Mouse (Mus musculus) intestine, embryonic 16.5 days (tissue): ENCODE results near the gene Grid2. TPM values are rescaled to one million over a fixed set of nuclear protein-coding genes. Genes with fewer than 3 reads are reported as not detected.

Experiments used
- ATAC-seq: fragments of 200-750 bp; cut with Nextera tagmentation; 2 replicates; pipeline ENCODE4 v1.8.0; 2017; ENCODE audit warnings: moderate TSS enrichment, moderate library complexity
- H3K27ac ChIP-seq: fragments of 300-500 bp; sonication (generic); 2 replicates; pipeline ENCODE4 v1.5.1; 2014; ENCODE audit warnings: mild to moderate bottlenecking, low read length
- H3K27me3 ChIP-seq: fragments of 300-500 bp; sonication (generic); replicated peaks from 2 replicates; pipeline ENCODE4 v1.6.1; 2014; ENCODE audit warnings: low read length, control low read depth, mixed read lengths; ENCODE audit not compliant: control insufficient read depth, insufficient read depth
- H3K36me3 ChIP-seq: fragments of 300-500 bp; sonication (generic); 2 replicates; pipeline ENCODE4 v1.6.1; 2014; ENCODE audit warnings: low read length, control low read depth; ENCODE audit not compliant: control insufficient read depth, insufficient read depth
- H3K4me1 ChIP-seq: fragments of 300-500 bp; sonication (generic); 2 replicates; pipeline ENCODE4 v1.6.1; 2014; ENCODE audit warnings: low read length, control low read depth, mixed read lengths; ENCODE audit not compliant: control insufficient read depth, insufficient read depth
- H3K4me2 ChIP-seq: fragments of 300-500 bp; sonication (generic); 2 replicates; pipeline ENCODE4 v1.6.1; 2014; ENCODE audit warnings: low read depth, low read length, control low read depth
- H3K4me3 ChIP-seq: fragments of 300-500 bp; sonication (generic); 2 replicates; pipeline ENCODE4 v1.5.1; 2014; ENCODE audit warnings: mild to moderate bottlenecking, low read length
- H3K9ac ChIP-seq: fragments of 300-500 bp; sonication (generic); 2 replicates; pipeline ENCODE4 v1.6.1; 2014; ENCODE audit warnings: low read depth, low read length
- H3K9me3 ChIP-seq: fragments of 300-500 bp; sonication (generic); 2 replicates; pipeline ENCODE4 v1.6.1; 2016; ENCODE audit warnings: low read length, control low read depth; ENCODE audit not compliant: control insufficient read depth
- WGBS: fragments of 180-500 bp; shearing (Covaris S2); extraction: QIAGEN DNeasy Blood & Tissue Kit; methylation state at CpG from one replicate; pipeline ENCODE4 v1.1.7; 2014; 5-methylcytosine and 5-hydroxymethylcytosine counted together
- polyA plus RNA-seq: library from polyadenylated mRNA; unstranded; fragments of >200 nt; fragmentation: Nextera tagmentation; extraction: Ambion mirVana; gene quantifications from 2 replicates; pipeline ENCODE4 v1.2.1, GENCODE M21; 2015

Grid2 gene
- polyA plus RNA-seq, 1 experiment from 2014 or later: 0.43 TPM

DNA sequence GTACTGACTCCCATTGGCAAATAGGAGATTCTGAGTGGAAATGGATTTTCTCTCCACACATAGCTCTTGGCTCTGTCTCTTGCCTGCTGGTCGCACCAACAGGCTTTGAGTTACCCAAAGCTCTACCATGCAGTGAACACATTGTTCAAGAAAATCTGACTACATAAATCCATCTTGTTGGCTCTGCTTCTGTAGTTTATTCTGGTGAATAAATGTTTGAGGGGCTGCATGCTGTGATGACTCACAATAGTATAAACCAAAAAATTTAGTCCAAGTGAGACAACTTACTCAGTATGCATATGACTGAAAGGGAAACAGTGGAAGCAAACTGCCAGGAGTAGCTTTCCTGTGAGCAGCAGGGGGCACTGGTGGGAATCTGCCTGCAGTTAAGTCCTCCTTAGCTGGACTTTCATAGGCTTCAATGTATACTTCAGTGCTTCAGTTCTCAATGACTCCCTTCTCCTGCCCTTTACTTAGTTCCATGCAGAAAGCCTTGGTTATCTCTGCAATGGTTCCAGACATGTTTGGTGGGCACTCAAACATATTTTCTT lies 125.5 kb downstream of the Grid2 start:
- Histone ChIP-seq H3K9me3 (no peaks in the 10 kb centered on the region), H3K36me3 (no peaks in the 10 kb centered on the region), H3K4me3 (no peak overlapping the region), H3K27me3 (no peaks in the 10 kb centered on the region), H3K4me1 (no peaks in the 10 kb centered on the region), H3K27ac (no peak overlapping the region), H3K9ac (no peak overlapping the region), H3K4me2 (no peak overlapping the region)
- no peak for ATAC-seq
- WGBS: 71% methylated on average over 1 of the region's 1 CpGs

DNA sequence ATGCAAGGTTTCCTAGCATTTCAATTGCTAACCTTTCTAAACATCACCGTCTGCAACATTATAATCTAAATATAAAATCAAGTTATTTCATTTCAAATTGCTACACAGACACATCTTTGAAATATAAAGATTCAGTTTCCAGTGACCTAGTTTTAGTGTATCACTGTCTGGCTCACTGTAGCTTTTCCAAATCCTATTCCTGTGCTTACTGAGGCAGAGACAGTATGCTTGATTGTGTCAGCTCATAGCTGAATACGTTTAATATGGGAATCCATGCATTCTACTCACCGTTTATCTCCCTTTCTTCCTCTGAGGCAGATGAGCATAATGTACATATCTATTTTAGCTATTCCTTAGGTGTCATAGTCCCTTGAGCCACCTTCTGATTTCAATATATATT lies 146.0 kb downstream of the Grid2 start:
- ATAC-seq: no peak
- no peaks in the 10 kb centered on the region for H3K9me3 ChIP-seq
- no peak overlapping the region for H3K9ac ChIP-seq
- no peak overlapping the region for H3K27ac ChIP-seq
- H3K4me2 ChIP-seq: no peak overlapping the region
- no peaks in the 10 kb centered on the region for H3K4me1 ChIP-seq
- H3K36me3 ChIP-seq: no peaks in the 10 kb centered on the region
- H3K27me3 ChIP-seq: no peaks in the 10 kb centered on the region
- H3K4me3 ChIP-seq: no peak overlapping the region
- WGBS: 80% methylated on average over 3 of the region's 3 CpGs

GRCm38 (mm10) chr6:63417534-63417933 lies 161.9 kb downstream of the Grid2 start:
- no peaks in the 10 kb centered on the region for H3K36me3 ChIP-seq
- WGBS: 89% methylated on average over 1 of the region's 1 CpGs
- no peak overlapping the region for H3K4me2 ChIP-seq
- H3K27ac ChIP-seq: no peak overlapping the region
- no peaks in the 10 kb centered on the region for H3K9me3 ChIP-seq
- H3K4me1 ChIP-seq: no peaks in the 10 kb centered on the region
- H3K27me3 ChIP-seq: no peaks in the 10 kb centered on the region
- no peak overlapping the region for H3K9ac ChIP-seq
- no peak overlapping the region for H3K4me3 ChIP-seq
- no peak for ATAC-seq

DNA sequence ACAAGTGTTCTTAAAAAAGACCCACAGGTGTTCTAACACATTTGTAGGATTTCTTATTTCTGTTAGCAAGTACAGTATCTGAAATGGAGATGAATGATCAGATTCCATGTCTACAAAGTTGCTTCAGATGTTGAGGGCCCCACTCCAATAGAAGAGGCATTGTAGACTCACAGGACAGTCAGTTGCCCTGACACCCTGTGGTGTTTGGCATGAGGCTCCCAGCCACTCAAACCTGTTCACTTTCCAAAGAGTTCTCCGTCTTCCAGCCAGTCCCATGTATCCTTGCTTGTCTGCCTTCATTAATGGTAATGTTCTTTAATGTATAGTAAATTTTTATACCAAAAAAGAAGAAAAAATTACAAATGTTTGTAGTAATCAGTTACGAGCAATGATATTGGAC lies 177.1 kb downstream of the Grid2 start:
- H3K36me3 ChIP-seq: no peaks in the 10 kb centered on the region
- no peak overlapping the region for H3K27ac ChIP-seq
- WGBS: 85% methylated on average over 2 of the region's 2 CpGs
- no peaks in the 10 kb centered on the region for H3K27me3 ChIP-seq
- no peak overlapping the region for H3K9ac ChIP-seq
- H3K9me3 ChIP-seq: no peaks in the 10 kb centered on the region
- H3K4me3 ChIP-seq: no peak overlapping the region
- H3K4me2 ChIP-seq: no peak overlapping the region
- H3K4me1 ChIP-seq: no peaks in the 10 kb centered on the region
- ATAC-seq: no peak

DNA sequence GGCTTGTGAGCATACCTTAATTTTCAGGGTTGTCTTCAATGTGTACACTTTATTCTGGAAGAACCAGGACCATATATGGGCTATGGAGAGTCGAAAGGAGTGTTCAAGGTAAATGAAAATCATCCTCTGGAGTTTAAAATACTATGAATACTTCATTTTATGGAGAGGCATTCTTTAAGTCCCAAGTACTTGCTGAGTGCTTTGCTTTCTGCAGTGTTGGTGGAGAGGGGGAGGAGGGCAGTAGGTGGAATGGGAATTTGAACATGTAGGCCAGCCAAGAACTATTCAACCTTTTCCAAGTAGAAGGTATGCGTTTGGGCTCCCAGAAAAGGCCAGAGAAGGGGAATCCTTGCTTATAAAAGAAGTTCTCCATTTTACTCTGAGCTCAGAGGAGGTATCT lies 192.5 kb downstream of the Grid2 start:
- Histone ChIP-seq H3K27ac (no peak overlapping the region), H3K9ac (no peak overlapping the region), H3K36me3 (no peaks in the 10 kb centered on the region), H3K9me3 (no peaks in the 10 kb centered on the region), H3K4me2 (no peak overlapping the region), H3K4me1 (no peaks in the 10 kb centered on the region), H3K4me3 (no peak overlapping the region), H3K27me3 (no peaks in the 10 kb centered on the region)
- no peak for ATAC-seq
- WGBS: 70% methylated on average over 2 of the region's 2 CpGs

DNA sequence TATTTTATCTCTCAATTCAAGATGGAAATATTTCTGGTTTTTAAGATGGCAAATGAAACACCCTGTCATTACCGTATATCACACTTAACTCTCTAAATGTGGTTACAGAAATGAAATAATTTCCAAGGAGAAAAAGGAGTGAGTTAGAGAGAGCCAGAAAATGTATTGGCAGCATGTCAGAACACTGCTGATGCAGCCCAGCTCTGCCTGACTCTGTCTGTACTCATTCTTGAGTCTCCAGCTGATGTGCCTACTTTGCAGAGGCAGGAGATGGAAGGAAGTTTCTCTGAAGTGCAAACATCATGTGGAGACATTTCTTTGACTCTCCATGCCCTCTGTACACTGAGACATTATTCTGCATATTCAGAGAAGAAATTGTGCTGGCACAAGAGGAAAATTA lies 226.5 kb downstream of the Grid2 start:
- no peak overlapping the region for H3K27ac ChIP-seq
- H3K27me3 ChIP-seq: no peaks in the 10 kb centered on the region
- WGBS: 69% methylated on average over 1 of the region's 1 CpGs
- no peak overlapping the region for H3K4me3 ChIP-seq
- no peak overlapping the region for H3K9ac ChIP-seq
- H3K4me2 ChIP-seq: no peak overlapping the region
- no peaks in the 10 kb centered on the region for H3K4me1 ChIP-seq
- no peak for ATAC-seq
- H3K9me3 ChIP-seq: no peaks in the 10 kb centered on the region
- H3K36me3 ChIP-seq: no peaks in the 10 kb centered on the region

- no peak overlapping the region for H3K9ac ChIP-seq
- no peaks in the 10 kb centered on the region for H3K9me3 ChIP-seq
- ATAC-seq: no peak
- H3K27me3 ChIP-seq: no peaks in the 10 kb centered on the region
- H3K4me3 ChIP-seq: no peak overlapping the region
- no peaks in the 10 kb centered on the region for H3K36me3 ChIP-seq
- no peaks in the 10 kb centered on the region for H3K4me1 ChIP-seq
- WGBS: 93% methylated on average over 1 of the region's 1 CpGs
- no peak overlapping the region for H3K4me2 ChIP-seq
- H3K27ac ChIP-seq: no peak overlapping the region
These were observed 259.3 kb downstream of the Grid2 start for GRCm38 (mm10) chr6:63515016-63515415.

DNA sequence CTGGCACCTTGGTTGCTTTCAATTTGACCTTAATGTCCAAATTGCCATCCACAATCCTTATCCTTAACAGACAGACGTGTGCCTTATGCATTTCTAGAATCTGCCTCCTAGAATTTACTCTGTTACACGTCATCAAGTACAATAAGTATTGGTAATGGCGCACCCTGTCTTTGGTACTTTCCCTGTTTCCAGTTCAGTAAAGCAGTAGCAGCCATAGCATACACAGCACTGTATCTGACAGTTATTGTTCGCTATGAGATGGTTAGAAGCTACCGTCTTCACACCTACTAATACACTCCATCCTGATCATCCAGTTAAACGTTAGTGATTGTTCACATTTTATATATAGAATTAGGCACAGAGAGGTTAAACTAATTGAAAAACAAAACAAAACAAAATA lies 260.3 kb downstream of the Grid2 start:
- ATAC-seq: no peak
- WGBS: 78% methylated on average over 6 of the region's 6 CpGs

GRCm38 (mm10) chr6:63531751-63532150 lies 276.1 kb downstream of the Grid2 start:
- 80% methylated on average over 2 of the region's 2 CpGs for WGBS
- Histone ChIP-seq H3K27ac (no peak overlapping the region), H3K27me3 (no peaks in the 10 kb centered on the region), H3K36me3 (no peaks in the 10 kb centered on the region), H3K9ac (no peak overlapping the region), H3K4me1 (no peaks in the 10 kb centered on the region), H3K4me2 (no peak overlapping the region), H3K9me3 (no peaks in the 10 kb centered on the region), H3K4me3 (no peak overlapping the region)
- ATAC-seq: no peak

More for the DNA sequence above, 260.3 kb downstream of the Grid2 start:
- H3K9ac ChIP-seq: no peak overlapping the region
- no peaks in the 10 kb centered on the region for H3K9me3 ChIP-seq
- no peak overlapping the region for H3K4me3 ChIP-seq
- no peak overlapping the region for H3K4me2 ChIP-seq
- H3K36me3 ChIP-seq: no peaks in the 10 kb centered on the region
- no peak overlapping the region for H3K27ac ChIP-seq
- H3K27me3 ChIP-seq: no peaks in the 10 kb centered on the region
- H3K4me1 ChIP-seq: no peaks in the 10 kb centered on the region

DNA sequence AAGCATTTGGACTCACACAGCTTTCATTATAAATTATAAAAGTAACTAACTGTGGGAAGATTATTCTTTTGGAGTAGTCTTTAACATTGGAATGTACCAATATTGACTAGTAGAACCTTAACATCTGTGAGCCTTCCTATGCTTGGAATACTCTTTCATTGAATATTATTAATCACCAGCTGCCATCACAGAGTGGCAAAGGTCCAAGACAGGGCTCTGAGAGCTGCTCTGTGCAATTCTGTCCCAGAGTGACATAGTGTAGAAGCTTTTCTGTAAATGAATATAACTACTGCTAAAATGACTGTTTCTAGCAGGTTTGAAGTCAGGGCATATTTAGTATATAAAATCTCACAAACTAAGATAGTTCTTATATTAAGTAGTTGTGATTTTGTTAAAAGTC lies 277.2 kb downstream of the Grid2 start:
- Histone ChIP-seq H3K4me1 (no peaks in the 10 kb centered on the region), H3K4me2 (no peak overlapping the region), H3K27me3 (no peaks in the 10 kb centered on the region), H3K36me3 (no peaks in the 10 kb centered on the region), H3K27ac (no peak overlapping the region), H3K9me3 (no peaks in the 10 kb centered on the region), H3K9ac (no peak overlapping the region), H3K4me3 (no peak overlapping the region)
- no peak for ATAC-seq
